Mouse (Mus musculus) R1 (cell line): ENCODE data around the gene Fbxo17.

Experiments
- DNase-seq: peaks from one replicate; pipeline ENCODE4 v3.0.0-alpha.2; 2018; ENCODE audit warnings: low read depth, low spot score

Fbxo17 gene

DNA sequence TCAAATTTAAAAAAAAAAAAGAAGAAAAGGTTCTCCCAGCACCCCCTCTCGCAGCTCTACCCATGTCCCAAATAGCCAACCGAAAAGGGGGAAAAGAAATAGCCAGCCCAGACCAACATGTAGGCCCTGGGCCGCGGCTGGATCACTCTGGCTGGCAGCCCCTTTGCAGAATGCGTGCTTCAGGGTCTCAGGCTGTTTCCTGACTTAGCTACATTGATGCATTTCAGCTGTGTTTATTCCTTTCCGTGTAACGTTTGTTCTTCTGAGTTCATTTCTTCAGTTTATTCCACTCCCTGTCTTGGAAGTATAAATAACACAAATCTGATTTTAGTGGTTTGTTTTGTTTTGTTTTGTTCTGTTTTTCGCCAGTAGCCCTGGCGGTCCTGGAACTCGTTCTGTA is 1.1 kb downstream of the Fbxo17 start:
- DNase-seq = no peak

DNA sequence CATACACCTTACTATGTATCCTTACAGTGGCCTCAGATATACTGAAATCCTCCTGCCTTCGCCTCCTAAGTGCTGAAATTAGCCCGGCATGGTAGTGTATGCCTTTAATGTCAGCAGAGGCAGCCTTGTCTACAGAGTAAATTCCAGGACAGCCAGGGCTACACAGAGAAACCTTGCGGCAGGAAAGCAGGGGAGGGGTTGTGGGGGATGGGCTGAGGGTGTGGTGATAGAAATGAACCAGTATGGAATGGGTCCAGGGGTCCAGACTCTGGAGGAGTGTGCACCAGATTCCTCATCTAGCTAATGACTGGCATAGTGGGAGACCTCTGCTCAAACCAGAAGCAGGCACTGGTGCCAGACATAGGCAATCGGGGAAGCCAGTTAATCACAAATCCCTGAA is 2.6 kb downstream of the Fbxo17 start:
- peak; percentile 85 for DNase-seq

DNA sequence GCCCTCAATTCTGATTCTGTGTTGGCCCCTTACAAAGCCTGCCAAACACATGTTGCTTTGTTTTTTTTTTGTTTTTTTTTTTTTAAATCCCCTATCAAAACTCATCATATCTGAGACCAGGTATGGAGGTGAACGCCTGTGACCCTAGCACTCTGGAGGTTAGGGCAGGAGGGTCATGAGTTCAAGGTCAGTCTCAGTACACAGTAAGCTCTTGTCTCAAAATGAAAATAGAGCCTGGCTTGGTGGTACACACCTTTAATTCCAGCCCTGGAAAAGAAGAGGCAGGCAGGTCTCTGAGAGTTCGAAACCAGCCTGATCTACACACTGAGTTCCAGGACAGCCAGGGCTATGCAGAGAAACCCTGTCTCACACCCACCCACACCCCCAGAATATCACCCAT is 3.0 kb downstream of the Fbxo17 start:
- DNase-seq = peak; percentile 69

DNA sequence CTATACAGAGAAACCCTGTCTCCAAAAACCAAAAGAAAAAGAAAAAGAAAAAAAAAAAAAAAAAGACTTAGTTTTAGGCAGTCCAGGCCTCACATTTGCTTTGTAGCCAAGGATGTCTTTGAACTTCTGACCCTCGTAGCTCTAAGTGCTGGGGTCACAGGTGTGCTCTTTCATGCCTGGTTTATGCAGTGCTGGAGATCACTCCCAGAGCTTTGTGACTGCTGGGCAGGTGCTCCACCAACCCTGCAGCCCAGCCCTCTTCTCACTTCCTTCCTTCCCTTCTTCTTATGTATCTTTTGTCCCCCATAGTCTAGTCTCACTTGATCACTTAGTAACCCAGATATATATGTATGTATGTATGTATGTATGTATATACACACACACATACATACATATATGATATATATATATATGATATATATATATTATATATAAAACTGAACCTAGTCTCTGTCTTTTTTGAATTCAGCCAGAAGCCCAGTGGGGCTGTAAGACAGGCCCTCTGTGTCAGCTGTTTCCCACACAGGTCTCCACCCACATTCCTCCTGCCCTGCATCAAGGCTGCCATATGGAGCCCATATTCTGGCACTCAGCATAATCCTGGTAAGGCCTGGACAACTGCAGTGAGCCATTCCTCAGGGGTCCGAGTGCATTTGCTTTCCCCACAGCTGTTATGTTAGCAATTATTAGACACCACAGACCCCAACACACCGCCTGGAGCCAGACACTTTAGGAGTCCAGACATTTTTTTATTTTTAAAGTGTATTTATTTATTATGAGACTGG is 4.3 kb downstream of the Fbxo17 start:
- no peak for DNase-seq

DNA sequence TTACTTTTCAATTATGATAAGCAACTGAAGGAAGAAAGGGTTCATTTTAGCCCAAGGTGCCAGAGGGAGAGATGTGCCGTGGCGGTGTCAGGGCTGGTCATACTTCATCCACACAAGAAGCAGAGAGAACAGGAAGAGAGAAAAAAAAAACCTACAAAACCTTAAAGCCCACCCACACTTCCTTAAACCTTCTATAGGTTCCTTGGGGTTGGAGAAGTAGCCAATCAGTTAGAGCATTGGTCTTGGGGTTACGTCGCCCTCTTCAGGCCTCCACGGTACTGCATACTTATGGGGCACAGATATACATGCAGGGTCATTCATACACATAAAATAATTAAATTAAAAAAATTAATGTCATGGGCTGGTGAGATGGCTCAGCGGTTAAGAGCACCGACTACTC is 5.5 kb downstream of the Fbxo17 start:
- DNase-seq = peak; percentile 66

DNA sequence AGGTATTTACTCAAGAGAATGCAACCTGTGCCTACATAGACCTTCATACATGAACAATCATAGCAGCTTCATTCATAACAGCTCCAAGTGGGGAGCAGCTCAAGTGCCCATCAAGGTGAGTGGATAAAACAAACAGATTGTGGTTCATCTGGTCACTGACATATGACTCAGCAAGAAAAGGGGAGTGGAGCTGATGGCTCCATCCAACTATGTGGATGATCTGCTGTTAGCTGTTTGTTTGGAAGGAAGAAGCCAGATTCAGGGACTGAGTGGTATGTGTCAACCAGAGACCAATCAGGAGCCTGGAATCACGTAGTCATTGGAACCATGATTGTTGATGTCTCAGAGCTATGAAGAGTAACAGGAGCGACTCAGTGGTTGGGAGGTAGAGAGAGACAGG is 8.0 kb downstream of the Fbxo17 start:
- peak; percentile 72 for DNase-seq

DNA sequence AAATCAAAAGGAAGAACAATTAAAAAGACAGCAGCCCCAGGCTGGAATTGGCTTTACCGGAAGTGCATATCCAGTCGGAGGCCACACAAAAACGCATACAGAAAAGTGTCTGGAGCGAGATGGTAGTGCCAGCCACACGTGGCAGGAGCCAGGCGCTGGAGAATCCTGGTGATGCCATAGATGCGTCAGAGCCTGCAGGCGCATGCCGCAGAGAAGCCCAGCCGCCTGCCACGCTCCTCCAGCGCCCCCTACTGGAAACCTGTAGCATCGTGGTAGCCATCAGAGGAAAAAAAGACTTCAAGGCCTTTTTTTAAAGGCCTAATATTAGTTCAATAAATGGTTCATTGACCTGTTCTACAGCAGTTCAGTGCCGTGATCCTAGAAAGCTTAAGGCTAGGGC is 10.0 kb downstream of the Fbxo17 start:
- DNase-seq = peak; percentile 82

DNA sequence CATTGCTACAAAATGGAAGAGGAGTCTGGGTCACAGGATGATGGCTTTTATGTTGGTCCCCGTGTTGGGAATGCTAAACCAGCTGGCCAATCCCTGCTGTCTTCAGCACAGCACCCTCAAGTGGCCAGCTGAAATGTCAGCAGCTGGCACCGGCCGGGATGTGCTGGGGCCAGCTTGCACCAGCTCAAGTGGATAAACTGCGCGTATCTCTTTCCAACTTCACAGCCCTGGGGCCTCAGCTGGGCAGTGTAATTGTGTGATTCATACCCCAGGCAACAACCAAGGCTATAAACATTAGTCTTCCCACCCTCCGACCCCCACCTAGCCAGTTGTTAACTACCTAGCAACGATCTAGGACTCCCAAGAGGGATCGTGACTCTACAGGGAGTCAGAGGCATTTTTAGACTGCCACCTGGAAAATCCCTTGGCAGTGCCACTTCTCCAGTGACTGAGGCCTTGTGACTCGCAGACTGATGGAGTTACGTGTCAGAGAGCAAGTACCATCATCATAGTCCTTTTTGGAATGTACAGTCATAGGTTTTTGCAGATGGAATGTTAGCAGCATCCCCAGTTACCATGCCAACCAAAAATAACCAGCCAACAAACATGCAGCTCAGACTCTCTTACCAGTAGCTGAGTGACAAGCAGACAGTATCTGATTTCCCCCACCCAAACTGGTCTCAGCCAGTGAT is 11.2 kb downstream of the Fbxo17 start:
- DNase-seq = no peak

DNA sequence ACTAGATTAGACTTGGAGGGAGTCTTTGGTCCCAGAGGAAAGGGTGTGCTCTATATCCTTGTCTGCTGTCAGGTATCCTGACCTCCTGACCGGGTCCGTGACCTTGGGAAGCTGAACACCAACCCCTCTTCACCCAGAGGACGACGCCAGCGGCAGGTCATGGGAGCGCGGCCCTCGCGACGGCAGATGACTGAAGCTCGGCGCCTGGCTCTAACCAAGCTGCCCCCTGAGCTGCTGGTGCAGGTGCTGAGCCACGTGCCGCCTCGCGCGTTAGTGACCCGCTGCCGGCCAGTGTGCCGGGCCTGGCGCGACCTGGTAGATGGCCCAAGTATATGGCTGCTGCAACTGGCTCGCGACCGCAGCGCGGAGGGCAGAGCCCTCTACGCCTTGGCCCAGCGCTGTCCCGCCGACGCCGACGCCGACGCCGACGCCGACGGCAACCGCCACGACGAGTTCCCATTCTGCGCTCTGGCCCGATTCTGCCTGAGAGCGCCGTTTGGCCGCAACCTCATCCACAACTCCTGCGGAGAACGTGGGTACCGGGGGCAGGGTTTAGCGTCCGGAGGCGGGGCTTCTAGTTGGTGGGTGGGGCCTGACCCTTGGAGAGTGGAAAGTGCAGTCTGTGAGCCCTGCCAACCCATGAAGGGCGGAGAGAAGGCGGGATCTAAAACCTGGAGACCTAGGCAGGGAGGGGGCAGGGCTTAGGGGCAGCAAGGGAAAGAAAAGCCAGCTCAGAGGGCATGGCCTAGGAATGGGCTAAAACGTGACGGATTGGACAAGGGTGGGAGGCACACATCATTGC is 15.9 kb downstream of the Fbxo17 start:
- DNase-seq = peak; percentile 98

DNA sequence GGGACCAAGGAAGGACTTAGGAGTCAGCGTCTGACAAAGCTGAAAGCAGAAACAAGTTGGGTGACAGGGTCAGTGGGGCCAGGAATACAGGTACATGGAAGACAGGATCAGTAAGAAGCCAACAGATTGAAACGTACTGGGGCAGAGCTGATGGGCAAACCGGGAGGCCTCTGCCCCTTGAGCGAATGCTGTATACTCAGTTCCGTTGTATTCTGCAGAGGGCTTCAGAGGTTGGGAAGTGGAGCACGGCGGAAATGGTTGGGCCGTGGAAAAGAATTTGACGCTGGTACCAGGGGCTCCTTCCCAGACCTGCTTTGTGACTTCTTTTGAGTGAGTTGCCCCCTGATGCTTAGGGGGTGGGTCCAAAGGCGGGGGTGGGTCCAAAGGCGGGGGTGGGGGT is 16.6 kb downstream of the Fbxo17 start:
- peak; percentile 68 for DNase-seq

DNA sequence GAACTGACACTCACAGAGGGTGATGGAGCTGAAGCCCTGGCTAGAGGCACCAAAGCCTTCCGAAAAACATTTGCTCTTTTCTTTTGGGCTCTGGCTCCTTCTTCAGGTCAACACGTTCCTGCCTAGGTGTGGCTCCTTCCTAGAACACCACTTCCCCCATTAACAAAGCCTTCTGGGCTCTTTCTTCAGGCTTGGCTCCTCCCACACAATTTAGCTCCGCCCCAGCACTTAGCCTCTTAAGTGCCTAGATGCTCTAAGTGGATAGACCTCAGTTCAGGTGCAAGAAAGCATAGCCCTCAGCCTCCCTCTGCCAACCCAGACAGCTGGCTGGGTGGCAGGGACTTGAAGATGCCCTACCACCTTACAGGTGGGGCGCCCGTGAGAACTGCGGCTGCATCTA is 19.1 kb downstream of the Fbxo17 start:
- DNase-seq = peak; percentile 96

DNA sequence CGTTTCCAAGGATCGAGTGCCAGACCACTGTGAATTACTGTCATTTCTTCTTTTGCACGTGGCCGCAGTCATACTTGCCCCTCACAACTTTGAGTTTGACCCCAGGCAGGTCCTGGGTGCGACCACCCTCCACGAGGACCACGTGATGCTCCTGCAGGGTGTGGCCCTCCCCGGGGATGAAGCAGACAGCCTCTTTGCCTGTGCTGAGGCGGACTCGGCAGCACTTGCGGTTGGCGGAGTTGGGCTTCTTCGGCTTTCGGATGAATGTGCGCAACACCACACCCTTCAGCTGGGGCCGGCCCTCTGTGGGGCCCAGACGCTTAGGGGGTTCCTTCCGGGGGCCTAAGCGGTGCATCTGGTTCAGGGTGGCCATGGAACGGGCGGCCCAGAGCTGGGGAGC is 23.2 kb downstream of the Fbxo17 start:
- DNase-seq = peak; percentile 46

DNA sequence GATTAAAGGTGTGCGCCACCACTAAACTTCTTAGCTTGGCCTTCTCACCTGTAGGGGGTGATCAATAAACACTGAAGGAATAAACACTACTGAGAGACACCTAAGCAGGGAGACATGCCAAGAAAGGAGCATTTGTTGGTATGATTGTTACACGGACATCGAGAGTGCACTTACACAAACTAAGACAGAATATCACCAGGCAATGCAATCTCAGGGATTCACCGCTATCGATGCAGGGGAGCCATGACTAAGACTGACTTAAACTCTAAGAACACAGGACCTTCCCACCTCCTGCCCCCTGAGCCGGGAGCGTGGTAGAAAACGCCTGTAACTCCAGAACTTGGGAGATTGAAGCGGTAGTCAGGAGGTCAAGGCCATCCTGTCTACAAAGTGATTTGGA is 24.3 kb downstream of the Fbxo17 start:
- DNase-seq = peak; percentile 41

DNA sequence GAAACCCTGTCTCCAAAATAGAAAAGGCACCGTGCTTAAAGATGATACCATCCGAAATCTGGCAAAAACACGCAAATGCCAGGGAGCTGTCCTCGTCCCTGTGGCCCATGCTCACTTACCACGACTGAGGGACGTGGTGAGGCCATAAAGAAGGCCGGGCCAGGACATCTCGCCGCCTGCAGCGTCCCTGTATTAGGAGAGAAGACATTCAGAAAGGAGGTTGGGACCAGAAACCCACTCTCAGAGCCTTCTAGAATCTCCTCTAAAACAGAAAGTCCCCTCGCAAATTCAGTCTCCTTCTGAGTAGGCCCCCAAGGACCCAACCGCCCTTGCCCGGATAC is 24.7 kb downstream of the Fbxo17 start:
- DNase-seq = no peak

DNA sequence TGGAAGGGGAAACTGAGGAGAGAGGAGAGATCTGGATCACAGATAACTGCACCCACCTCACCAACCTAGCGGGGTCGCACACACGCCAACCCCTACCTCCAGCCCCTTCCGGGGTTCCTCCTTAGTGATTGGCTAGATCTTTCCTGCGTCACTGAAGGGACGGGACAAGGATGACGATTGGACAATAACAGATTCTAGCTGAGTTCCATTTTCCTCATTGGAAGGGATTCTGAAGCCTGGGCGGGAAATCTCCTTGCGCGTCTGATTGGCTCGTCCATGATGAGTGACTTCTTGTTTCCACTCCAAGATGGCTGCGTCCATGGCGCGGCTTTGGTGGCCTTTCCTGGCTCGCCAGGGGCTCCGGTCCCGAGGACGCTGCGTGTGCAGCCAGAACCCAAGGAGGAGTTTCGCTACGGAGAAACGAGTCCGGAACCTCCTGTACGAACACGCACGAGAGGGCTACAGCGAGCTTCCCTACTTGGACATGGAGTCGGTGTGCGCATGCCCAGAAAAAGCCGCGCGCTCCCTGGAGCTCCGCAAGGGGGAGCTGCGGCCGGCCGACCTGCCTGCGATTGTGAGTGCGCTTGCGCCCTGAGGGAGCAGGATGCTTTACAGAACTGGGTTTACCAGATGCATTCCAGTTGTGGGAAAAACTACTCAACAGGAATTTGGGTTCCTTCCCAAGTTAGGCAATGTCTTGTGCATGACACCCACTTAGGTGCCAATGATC is 25.3 kb downstream of the Fbxo17 start, which contains the start of the genes Mrps12 and Sars2:
TSS of gene Mrps12 (minus strand) at position 112 of the 730 bp plus-strand sequence.
TSS of gene Sars2 (plus strand) at position 284 of the 730 bp plus-strand sequence.
- peak; percentile 100 for DNase-seq

DNA sequence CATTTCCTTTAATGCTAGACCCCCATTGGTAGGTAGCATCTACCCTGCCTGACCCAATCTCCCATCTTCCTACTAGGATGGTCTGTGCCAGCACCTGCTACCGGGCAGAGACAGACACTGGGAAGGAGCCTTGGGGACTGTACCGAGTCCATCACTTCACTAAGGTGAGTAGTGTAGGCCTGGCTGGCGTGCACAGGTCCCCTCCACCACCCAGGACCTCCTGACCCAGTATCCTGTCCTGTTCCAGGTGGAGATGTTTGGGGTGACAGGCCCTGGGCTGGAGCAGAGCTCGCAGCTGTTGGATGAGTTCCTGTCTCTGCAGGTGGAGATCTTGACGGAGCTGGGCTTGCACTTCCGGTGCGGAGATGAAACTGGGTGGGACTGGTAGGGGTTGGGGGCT is 33.3 kb downstream of the Fbxo17 start:
- no peak for DNase-seq

DNA sequence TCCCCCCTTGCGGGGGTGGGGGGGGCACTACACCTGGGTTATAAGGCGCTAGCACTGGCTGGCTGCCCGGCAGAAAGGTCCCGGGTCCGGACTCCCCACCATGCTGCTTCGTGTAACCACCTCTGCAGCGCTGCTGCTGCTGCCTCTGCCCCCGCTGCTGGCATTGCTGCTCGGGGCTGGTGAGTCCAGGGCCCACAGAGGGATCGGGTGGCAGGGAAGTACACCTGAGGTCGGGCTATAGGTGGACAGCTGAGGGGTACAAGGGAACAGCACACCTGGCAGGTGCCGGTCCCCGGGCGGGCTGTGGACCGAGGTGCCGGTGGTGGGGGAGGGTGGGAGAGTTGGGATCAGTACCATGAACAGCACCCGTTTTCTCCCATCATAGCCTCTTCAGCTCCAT is 39.5 kb downstream of the Fbxo17 start, which contains the start of gene Ccer2:
TSS of gene Ccer2 (plus strand) at position 96 of the 400 bp plus-strand sequence.
- DNase-seq = peak; percentile 61

DNA sequence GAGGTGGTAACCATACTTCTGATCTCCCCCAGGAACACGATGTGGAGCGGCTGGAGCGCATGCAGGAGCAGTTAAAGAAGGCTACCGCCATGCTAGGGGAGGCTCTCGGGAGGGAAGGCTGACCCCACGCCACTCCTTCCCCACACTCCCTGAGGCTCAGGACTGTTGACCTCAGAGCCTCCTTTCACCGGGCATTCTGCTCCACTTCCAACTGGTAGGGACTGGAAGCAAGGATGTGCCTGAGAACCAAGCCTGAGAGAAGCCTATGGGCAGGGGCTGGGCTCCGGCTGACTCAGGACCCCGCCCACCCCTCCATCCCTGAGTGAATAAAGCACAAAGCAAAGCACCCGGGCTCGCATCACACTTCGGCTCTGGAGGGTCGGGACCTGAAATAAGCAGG is 42.0 kb downstream of the Fbxo17 start:
- DNase-seq = no peak

DNA sequence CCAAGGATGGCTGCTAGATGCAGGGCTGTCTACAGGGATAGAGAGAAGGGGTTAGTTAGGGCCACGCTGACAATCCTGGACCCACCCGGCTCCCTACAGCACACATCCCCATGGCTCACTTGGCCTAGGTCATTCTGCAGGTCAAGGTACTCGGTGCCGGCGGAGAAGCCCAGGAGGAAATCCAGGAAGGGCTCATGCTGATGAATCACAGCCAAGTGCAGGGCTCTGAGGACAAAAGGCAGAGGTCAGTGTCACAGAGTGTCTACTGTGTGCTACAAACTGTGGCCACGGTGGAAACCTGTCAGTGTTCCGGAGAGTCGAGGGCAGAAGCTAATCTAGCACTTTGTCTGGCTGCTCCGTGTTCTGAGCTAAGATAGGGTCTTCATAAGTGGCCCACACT is 45.3 kb downstream of the Fbxo17 start:
- no peak for DNase-seq

DNA sequence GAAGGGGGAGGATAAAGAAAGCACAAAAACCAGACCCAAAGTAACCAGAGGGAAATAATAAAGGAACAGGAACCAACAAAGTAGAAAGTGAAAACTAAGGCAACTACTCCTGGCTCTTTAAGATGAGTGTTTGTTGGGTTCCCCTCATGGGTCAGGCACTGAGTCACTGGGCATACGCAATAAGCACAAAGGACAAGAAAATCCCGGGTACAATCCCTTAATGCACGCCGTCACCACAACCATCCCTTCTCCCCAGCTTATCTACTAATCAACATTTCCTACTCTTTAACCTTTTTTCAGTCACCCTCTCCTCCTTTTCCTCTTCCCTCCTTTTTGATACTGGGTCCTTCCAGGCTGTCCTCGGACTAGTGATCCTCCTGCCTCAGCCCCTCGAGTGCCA is 48.6 kb downstream of the Fbxo17 start:
- DNase-seq = no peak

DNA sequence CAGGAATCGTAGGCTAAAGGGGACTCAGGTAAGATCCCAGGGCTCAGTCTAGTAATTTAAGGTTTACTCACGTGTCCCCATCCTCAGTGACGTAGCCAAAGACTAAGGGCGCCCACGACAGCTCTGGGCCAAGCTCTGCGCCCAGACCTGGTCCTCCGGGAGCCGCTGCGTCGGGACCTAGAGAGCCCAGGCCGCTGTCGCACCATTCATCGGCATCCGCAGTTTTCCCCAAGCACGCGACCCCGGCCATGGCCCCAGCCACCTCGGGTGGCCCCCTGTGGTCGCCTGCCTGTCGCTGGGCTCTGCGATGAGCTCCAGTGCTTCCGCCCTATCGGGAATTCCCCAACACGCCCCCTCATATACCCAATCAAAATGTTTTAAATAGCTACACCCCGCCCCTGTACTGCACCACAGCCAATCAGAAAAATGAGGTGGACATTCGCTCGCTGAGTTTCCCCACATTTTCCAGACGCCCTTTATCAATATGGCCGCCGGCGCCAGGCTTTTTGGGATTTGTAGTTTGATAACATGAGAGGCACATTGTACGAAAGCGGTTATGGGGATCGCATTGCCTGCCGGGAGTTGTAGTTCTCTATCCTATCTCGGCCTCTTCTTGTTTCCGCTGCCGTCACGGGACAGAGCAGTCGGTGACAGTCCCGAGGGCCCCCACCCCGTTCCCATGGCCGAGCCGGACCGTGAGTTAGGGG is 49.7 kb downstream of the Fbxo17 start, which contains the start of gene Sirt2:
TSS of gene Sirt2 (plus strand) at position 563 of the 707 bp plus-strand sequence.
- DNase-seq = peak; percentile 100
